Mouse (Mus musculus): Measurements from ENCODE around the gene Btbd19. TPM values are rescaled to one million over a fixed set of nuclear protein-coding genes. Genes with fewer than 3 reads are reported as not detected.

Btbd19 gene
- polyA plus RNA-seq, 1 experiment = 23.7 TPM

GRCm38 (mm10) chr4:117097969-117098763 lies 27.4 kb downstream of the Btbd19 start:
- Histone ChIP-seq H3K36me3 (ENCODE audit: control insufficient read depth, insufficient read depth) (no peaks in the 10 kb centered on the region), H3K4me3 (ENCODE audit: insufficient read depth, poor library complexity, severe bottlenecking) (no peak overlapping the region), H3K79me2 (ENCODE audit: control insufficient read depth, insufficient read depth) (no peaks in the 10 kb centered on the region), H3ac (ENCODE audit: control insufficient read depth, insufficient read length, low read depth) (no peak overlapping the region), H3K27me3 (ENCODE audit: control insufficient read depth, insufficient read depth, insufficient read length) (peaks cover 13% of the 10 kb centered on the region), H3K79me3 (ENCODE audit: low read depth) (no peaks in the 10 kb centered on the region)
- TF ChIP-seq FOSL1 (IDR thresholded peaks at IDR 0.05; ENCODE audit: insufficient read depth, low read length, poor library complexity, severe bottlenecking) = no peak
- no peak for TF ChIP-seq MYOG (IDR thresholded peaks at IDR 0.05; ENCODE audit: control insufficient read depth, extremely low read depth, insufficient read length)
- TF ChIP-seq MYOD1 (IDR thresholded peaks at IDR 0.05; ENCODE audit: control insufficient read depth, insufficient read length, low read depth) = no peak
- no peak for TF ChIP-seq MAX (IDR thresholded peaks at IDR 0.05)
- TF ChIP-seq CTCF (IDR thresholded peaks at IDR 0.05; ENCODE audit: control insufficient read depth, insufficient read depth, insufficient read length) = no peak
- no peak for TF ChIP-seq USF1 (IDR thresholded peaks at IDR 0.05; ENCODE audit: low read depth)
- no peak for TF ChIP-seq CEBPB (IDR thresholded peaks at IDR 0.05; ENCODE audit: low read depth)

GRCm38 (mm10) chr4:117096666-117097065 lies 28.9 kb downstream of the Btbd19 start:
- H3K27me3 ChIP-seq (ENCODE audit: control insufficient read depth, insufficient read depth, insufficient read length) = peaks cover 13% of the 10 kb centered on the region
- H3K36me3 ChIP-seq (ENCODE audit: control insufficient read depth, insufficient read depth) = no peaks in the 10 kb centered on the region
- TF ChIP-seq CTCF (IDR thresholded peaks at IDR 0.05; ENCODE audit: control insufficient read depth, insufficient read depth, insufficient read length) = no peak
- TF ChIP-seq USF1 (IDR thresholded peaks at IDR 0.05; ENCODE audit: low read depth) = no peak
- no peak for TF ChIP-seq MYOD1 (IDR thresholded peaks at IDR 0.05; ENCODE audit: control insufficient read depth, insufficient read length, low read depth)
- TF ChIP-seq FOSL1 (IDR thresholded peaks at IDR 0.05; ENCODE audit: insufficient read depth, low read length, poor library complexity, severe bottlenecking) = no peak
- TF ChIP-seq MAX (IDR thresholded peaks at IDR 0.05) = no peak
- TF ChIP-seq MYOG (IDR thresholded peaks at IDR 0.05; ENCODE audit: control insufficient read depth, extremely low read depth, insufficient read length) = no peak
- TF ChIP-seq CEBPB (IDR thresholded peaks at IDR 0.05; ENCODE audit: low read depth) = no peak
- no peaks in the 10 kb centered on the region for H3K79me2 ChIP-seq (ENCODE audit: control insufficient read depth, insufficient read depth)
- no peak overlapping the region for H3K4me3 ChIP-seq (ENCODE audit: insufficient read depth, poor library complexity, severe bottlenecking)
- no peaks in the 10 kb centered on the region for H3K79me3 ChIP-seq (ENCODE audit: low read depth)
- no peak overlapping the region for H3ac ChIP-seq (ENCODE audit: control insufficient read depth, insufficient read length, low read depth)

- H3K79me2 ChIP-seq (ENCODE audit: control insufficient read depth, insufficient read depth) = no peaks in the 10 kb centered on the region
- H3K79me3 ChIP-seq (ENCODE audit: low read depth) = no peaks in the 10 kb centered on the region
- H3ac ChIP-seq (ENCODE audit: control insufficient read depth, insufficient read length, low read depth) = peak within 1 kb of the TSS; percentile 48
- TF ChIP-seq MYOG (IDR thresholded peaks at IDR 0.05; ENCODE audit: control insufficient read depth, extremely low read depth, insufficient read length) (no peak), CEBPB (IDR thresholded peaks at IDR 0.05; ENCODE audit: low read depth) (no peak), USF1 (IDR thresholded peaks at IDR 0.05; ENCODE audit: low read depth) (no peak), FOSL1 (IDR thresholded peaks at IDR 0.05; ENCODE audit: insufficient read depth, low read length, poor library complexity, severe bottlenecking) (no peak), MAX (IDR thresholded peaks at IDR 0.05) (no peak), CTCF (IDR thresholded peaks at IDR 0.05; ENCODE audit: control insufficient read depth, insufficient read depth, insufficient read length) (no peak), MYOD1 (IDR thresholded peaks at IDR 0.05; ENCODE audit: control insufficient read depth, insufficient read length, low read depth) (no peak)
- H3K36me3 ChIP-seq (ENCODE audit: control insufficient read depth, insufficient read depth) = no peaks in the 10 kb centered on the region
- no peak within 1 kb of the TSS for H3K4me3 ChIP-seq (ENCODE audit: insufficient read depth, poor library complexity, severe bottlenecking)
- peaks cover 13% of the 10 kb centered on the region for H3K27me3 ChIP-seq (ENCODE audit: control insufficient read depth, insufficient read depth, insufficient read length)
Observed at GRCm38 (mm10) chr4:117095551-117096452, 29.7 kb downstream of the Btbd19 start, which contains the start of gene Ptch2. Gene Ptch2, plus strand, starts transcription at chr4:117096075.

GRCm38 (mm10) chr4:117094626-117095361 lies 30.7 kb downstream of the Btbd19 start:
- Histone ChIP-seq H3K79me2 (ENCODE audit: control insufficient read depth, insufficient read depth) (no peaks in the 10 kb centered on the region), H3K4me3 (ENCODE audit: insufficient read depth, poor library complexity, severe bottlenecking) (no peak overlapping the region), H3ac (ENCODE audit: control insufficient read depth, insufficient read length, low read depth) (no peak overlapping the region), H3K27me3 (ENCODE audit: control insufficient read depth, insufficient read depth, insufficient read length) (peaks cover 13% of the 10 kb centered on the region), H3K36me3 (ENCODE audit: control insufficient read depth, insufficient read depth) (no peaks in the 10 kb centered on the region), H3K79me3 (ENCODE audit: low read depth) (no peaks in the 10 kb centered on the region)
- TF ChIP-seq CEBPB (IDR thresholded peaks at IDR 0.05; ENCODE audit: low read depth) (no peak), CTCF (IDR thresholded peaks at IDR 0.05; ENCODE audit: control insufficient read depth, insufficient read depth, insufficient read length) (no peak), MYOG (IDR thresholded peaks at IDR 0.05; ENCODE audit: control insufficient read depth, extremely low read depth, insufficient read length) (no peak), MYOD1 (IDR thresholded peaks at IDR 0.05; ENCODE audit: control insufficient read depth, insufficient read length, low read depth) (no peak), USF1 (IDR thresholded peaks at IDR 0.05; ENCODE audit: low read depth) (no peak), FOSL1 (IDR thresholded peaks at IDR 0.05; ENCODE audit: insufficient read depth, low read length, poor library complexity, severe bottlenecking) (no peak), MAX (IDR thresholded peaks at IDR 0.05) (no peak)

- Histone ChIP-seq H3K4me3 (ENCODE audit: insufficient read depth, poor library complexity, severe bottlenecking) (no peak overlapping the region), H3K79me3 (ENCODE audit: low read depth) (no peaks in the 10 kb centered on the region), H3K36me3 (ENCODE audit: control insufficient read depth, insufficient read depth) (peaks cover 18% of the 10 kb centered on the region), H3K79me2 (ENCODE audit: control insufficient read depth, insufficient read depth) (no peaks in the 10 kb centered on the region), H3ac (ENCODE audit: control insufficient read depth, insufficient read length, low read depth) (no peak overlapping the region), H3K27me3 (ENCODE audit: control insufficient read depth, insufficient read depth, insufficient read length) (peaks cover under 1% of the 10 kb centered on the region)
- TF ChIP-seq MYOD1 (IDR thresholded peaks at IDR 0.05; ENCODE audit: control insufficient read depth, insufficient read length, low read depth) (no peak), MAX (IDR thresholded peaks at IDR 0.05) (no peak), CEBPB (IDR thresholded peaks at IDR 0.05; ENCODE audit: low read depth) (no peak), USF1 (IDR thresholded peaks at IDR 0.05; ENCODE audit: low read depth) (no peak), FOSL1 (IDR thresholded peaks at IDR 0.05; ENCODE audit: insufficient read depth, low read length, poor library complexity, severe bottlenecking) (no peak), CTCF (IDR thresholded peaks at IDR 0.05; ENCODE audit: control insufficient read depth, insufficient read depth, insufficient read length) (no peak), MYOG (IDR thresholded peaks at IDR 0.05; ENCODE audit: control insufficient read depth, extremely low read depth, insufficient read length) (no peak)
Observed at GRCm38 (mm10) chr4:117090586-117090985, 34.9 kb downstream of the Btbd19 start.

Measured in C2C12 (cell line).